Mouse (Mus musculus) adrenal gland, adult 2 months (tissue): Measurements from ENCODE around the gene Prkd2. TPM values are rescaled to one million over a fixed set of nuclear protein-coding genes. Genes with fewer than 3 reads are reported as not detected.
A peak's percentile ranks its signal among the peaks of the same experiment; 100 is the strongest.

Experiments used
- DNase-seq: peaks from one replicate; pipeline ENCODE4 v3.0.0; 2021
- polyA plus RNA-seq: library from polyadenylated mRNA; depleted of rRNA; stranded (reverse); fragments of >200 nt; gene quantifications from 2 replicates; pipeline ENCODE4 v1.2.3, GENCODE M21; 2012
- total RNA-seq, 2 experiments: library from RNA; stranded (reverse); gene quantifications; 2 replicates each; pipeline ENCODE4 v1.2.3; 2021

The Prkd2 gene
- total and polyA plus RNA-seq, 3 experiments: 16.0 to 39.2 (median 18.4) TPM

DNA sequence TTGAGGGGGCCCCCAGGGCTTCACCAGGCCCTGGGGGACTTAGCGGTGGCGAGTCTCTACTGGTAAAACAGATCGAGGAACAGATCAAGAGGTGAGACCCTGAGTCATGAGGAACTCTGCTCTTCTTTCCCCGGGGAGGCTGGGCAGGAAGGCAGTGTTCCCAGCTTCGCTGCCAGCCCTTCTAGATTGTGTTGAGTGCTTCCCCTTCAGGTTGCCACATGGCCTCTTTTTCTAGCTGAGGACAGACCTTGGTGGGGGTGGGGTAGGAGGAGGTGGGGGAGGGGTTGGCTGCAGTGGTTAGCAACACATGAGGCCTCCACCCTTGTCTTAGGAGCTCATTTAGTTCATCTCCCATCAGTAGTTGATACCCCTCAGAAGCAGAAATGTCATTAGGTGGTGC, 16.1 kb upstream of the Prkd2 start:
- DNase-seq: no peak

DNA sequence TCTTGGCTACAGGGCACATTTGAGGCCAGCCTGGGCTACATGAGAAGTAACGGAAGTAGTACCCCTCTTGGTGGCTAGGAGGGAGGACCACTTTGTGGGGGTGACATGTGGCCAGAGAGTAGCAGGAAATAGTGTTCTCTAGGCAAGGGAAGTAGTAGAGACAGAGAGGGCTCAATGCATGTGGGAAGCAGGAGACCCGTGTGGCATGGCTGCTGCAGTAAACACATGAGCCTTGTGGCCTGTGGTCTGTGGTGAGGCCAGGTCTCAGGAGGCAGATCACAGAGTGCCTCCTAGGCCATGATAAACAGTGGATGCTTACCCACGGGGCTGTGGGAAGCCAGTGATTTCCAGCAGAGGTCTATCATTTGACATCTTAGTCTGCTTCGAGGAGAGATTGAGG, 15.4 kb upstream of the Prkd2 start:
- DNase-seq: no peak

DNA sequence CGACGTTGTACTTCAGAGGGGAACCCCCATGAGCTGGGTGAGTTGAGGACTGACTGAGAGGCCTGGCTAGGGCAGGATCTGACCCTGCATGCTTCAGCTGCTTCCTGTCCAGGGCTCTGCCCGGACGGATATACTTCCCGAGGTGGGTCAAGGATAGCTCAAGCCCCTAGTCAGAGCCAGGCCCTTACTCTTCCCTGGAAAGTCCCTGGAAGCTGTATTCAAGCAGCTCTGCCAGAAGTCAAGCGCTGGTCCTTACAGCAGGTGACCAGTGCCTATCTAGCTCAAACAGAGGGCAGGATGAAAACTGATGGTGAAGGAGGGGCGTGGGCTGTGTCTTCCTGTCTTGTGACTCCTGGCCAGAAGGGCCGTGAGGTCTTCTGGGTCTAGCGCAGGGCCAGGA, 12.3 kb upstream of the Prkd2 start:
- peak; percentile 48 for DNase-seq

DNA sequence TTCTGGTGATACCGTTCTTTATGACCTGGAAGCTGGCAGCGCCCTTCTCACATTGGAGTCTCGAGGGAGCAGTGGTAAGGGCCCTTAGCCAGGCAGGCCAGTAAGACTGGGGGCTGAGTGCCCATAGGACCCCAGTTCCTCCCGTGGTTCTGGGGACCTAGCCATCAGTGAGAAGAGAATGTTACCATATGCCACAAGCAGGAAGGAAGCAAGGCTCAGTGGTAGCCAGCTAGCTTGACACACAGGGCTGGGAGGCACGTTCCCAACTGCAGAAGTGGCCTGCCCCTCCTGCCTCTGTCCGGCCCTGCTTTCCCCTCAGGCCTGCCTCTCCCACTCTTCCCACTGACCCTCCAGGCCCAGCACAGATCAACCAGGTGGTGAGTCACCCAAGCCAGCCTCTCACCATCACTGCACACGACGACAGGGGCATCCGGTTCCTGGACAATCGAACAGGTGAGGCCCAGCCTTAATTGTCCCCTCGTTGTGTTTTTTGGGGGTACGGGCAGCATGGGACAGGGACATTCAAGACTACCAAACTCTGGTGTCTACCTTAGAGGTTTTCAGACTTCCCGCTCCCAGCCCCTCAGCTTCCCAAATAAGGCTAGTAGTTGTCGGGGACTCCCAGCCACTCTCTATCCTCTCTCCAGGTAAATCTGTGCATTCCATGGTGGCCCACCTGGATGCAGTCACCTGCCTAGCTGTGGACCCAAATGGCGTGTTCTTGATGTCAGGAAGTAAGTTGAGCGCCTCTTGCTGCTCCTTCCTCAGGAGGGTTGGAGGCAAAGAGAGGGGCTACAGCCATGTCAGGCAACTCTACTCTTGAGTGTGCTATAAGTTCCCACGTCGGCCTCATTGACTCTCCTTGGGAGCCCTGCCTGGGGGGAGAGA, 4.5 kb upstream of the Prkd2 start:
- no peak for DNase-seq

DNA sequence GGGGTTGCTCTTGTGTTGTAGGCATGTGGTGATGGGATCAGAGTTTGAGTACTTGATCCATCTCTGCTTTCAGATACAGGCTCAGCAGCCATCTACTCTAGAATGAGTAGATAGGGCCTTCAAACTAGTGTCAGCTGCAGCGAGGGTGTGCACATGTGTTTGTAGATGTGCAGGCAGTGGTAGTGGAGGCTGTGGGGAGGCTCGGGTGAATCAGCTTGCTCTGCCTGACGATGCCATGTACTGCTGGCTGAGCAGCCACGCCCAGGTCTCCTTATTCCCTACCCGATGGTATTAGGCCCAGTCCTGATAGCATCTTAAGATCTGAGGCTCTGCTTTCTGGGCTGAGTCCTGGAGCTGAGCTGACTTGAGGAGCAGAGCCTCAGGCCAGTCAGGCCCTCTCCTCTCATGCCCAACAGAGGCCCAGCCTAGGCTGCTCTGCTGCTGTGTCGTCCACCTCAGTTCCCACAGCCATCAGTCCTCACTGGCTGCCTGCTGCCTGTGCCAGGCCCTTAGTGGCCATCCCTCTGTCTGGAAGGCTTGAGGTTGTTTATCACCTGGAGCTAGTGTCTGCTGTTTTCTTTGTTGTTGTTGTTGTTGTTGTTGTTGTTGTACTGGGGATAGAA, 3.8 kb upstream of the Prkd2 start:
- no peak for DNase-seq

DNA sequence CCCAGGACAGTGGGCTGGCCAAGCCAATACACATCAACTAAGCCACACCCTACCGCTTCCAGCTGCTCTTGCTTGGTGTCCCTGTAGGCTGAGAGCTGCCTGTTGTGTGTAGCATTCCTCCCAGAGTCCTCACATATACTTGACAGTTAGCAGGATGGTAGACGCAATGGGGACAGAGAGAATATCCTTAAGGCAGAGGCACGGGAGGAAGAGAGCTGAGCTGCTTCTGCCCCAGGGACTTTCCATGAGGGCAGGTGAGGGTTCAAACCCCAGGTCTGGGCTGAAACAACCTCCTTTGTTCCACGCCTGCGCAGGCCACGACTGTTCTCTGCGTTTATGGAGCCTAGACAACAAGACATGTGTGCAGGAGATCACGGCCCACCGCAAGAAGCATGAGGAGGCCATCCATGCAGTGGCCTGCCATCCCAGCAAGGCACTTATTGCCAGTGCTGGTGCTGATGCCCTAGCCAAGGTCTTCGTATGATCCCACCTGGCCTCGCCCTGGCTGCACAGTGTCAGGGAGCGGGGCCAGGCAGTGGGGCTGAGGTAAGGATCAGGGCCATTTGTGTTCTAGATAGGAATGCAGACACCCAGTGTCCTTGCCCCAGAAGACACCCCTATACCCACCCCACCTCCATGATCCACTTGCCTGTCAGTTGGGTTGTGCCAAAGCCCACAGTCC, 3.1 kb upstream of the Prkd2 start:
- DNase-seq: no peak

DNA sequence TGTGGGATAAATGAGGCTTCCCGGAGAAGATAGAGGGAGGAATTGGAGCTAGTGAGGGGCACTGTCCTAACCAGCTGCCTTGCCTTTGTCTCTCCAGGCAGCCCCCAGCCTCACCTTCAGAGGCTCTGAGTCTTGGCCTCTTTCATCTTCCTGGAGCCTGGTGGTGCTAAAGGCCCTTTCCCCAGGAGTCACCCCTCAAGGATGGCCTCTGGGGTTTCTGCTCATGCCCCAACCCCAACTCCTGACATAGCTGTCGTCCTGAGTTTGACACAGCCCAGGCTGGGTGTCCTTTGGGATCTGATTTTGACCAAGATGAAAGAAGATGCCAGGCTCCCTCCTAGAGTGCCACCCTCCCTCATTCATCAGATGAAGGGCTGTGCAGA, 2.6 kb upstream of the Prkd2 start:
- DNase-seq: no peak

DNA sequence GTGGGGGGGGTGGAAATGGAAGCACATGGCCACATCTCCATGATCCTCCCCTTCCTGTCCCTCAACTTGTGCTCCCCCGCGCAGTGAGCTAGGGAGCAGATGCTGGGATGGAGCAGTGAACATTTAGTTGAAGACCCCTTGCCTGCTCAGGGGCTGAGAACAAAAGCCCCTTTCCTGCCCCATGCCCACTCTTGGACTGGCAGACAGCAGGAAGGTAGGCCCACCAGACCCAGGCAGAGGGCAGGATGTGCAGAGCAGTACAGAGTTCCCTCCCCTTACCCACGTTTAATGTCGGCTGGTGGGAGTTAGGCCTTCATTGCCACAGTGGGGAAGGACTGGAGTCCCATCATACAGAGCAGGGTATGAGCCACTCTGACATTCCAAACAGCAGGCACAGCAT, 1.6 kb upstream of the Prkd2 start:
- no peak for DNase-seq

DNA sequence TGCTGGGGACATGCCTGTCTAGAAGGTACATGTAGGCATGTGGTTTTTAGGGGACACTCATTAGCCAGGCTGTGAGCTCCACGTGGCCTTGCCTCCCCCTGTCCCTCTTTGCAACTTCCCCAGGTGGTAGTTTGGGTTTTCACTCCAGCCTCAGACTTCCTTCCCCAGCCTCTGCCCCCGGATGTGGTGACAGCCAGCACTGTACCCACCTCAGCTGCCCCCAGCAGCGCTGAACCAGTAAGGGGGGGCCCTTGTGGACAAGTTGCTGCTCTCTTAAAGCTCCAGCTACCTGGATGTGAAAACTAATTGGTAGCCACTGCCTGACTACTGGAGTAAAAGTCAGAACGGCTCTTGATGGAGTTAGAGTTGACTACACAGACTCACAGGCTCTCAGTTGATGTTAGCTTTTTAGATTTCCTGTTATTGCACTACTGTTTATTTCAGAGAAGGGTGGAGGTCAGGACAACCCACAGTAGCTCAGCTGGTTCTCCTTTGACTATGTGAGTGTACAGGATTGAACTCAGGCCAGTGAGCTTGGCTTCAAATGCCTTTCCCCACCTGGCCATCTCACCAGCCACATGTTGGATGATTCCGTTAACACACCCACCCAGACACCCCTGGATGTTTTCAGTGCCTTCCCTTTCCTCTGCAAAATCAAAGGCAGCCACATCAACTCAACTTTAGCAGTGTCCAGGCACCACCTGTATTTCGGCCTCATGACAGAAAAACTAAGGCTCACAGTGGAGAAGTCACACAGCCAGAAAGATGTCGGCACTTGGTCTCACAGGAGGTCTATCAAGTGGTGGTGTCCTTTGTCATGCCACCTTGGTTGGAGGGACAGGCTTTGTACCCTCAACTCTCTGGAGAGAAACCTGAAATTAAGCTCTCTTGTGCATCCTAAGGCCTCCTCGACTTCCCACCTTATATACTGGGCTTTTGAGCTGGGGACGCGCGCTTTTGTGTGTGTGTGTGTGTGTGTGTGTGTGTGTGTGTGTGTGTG, 841 bp upstream of the Prkd2 start:
- no peak for DNase-seq

DNA sequence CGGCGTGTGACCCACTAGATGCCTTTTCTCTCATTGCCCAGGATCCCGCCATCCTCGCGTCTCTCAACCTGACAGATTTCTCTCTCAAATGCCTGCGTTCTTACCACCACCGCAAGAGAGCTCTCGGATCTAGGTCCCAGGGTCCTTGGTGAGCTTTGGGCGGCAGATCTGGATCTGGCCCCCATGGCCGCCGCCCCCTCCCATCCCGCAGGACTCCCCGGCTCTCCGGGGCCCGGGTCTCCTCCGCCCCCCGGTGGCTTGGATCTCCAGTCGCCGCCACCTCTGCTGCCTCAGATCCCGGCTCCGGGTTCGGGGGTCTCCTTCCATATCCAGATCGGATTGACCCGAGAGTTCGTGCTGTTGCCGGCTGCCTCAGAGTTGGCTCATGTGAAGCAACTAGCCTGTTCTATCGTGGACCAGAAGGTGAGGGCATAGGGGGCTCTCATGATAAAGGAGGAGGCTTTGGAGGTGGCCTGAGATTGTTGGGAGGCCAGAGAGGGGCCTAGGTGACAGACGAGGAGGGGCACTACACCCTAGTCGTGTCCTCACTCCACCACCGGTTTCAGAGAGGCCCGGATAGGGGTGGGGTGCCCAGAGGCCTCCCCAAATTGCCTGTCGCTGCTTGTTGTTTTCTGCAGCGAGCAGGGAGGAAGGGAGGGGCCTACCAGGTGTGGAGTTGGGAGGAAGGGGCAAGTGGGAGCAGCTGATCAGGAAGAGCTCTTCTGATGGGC, 904 bp downstream of the Prkd2 start:
- peak; percentile 40 for DNase-seq

DNA sequence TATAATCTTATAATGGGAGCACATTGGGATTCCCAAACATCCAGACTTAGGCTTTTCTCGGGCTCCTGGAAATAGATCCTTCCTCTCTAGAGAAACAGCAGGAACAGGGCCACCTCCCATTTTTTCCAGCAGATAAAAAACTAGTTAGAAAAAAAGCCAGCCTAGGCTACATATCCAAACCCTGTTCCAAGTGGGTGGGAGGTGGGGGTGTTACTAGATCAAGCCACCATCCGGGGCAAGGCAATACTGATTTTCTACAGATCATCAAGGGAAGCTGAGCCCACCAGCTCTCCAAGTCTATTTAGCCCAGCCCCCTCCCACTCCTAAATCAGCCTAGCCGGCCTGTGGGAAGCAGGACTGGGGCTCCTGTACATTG, 2.0 kb downstream of the Prkd2 start:
- no peak for DNase-seq

DNA sequence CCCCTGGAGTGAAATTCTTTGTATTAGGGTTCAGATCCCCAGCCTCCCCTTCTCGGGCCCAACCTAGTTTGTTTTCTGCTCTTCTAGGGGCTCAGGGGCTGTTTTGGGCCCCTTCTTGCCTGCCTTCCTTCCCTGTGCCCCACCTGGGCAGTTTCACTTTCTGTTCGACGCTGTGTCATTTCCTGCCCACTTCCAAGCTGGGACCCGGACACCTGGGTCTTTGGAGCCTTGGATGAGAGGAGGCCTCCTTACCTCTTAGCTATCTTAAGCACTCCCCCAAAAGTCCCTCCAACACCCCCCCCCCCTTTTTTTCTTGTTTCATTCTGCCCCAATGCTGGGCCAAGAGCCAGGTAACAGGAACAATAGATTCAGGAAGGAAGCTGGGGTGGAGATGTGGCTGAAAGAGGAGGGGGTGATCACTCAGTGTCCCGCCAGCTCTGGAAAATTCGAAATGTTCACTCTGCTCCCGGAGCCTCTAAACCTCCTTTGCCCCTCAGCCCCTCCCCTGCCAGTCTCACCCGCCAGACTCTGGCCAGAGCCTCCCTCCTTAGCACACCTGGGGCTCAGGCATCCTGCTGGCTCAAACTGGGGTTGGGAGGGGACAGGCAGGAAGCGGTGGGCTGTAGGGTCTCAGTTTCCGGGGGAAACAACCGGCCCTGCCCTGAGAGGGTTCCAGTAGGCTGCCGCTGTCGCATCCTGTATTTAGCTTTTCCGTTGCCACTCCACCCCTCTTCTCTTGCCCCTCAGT, 2.5 kb downstream of the Prkd2 start:
- peak; percentile 56 for DNase-seq

DNA sequence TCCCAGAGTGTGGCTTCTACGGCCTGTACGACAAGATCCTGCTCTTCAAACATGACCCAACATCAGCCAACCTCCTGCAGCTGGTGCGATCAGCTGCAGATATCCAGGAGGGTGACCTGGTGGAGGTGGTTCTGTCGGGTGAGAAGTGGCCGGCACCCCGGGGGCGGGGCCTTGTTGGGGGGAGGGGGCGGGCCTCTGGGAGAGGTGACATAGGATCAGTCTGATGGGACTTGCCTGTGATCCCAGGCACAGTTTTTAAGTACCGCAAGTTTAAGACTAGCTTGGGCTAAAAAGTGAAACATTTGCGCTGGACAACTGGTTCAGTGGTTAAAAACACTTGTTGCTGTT, 3.1 kb downstream of the Prkd2 start:
- no peak for DNase-seq

DNA sequence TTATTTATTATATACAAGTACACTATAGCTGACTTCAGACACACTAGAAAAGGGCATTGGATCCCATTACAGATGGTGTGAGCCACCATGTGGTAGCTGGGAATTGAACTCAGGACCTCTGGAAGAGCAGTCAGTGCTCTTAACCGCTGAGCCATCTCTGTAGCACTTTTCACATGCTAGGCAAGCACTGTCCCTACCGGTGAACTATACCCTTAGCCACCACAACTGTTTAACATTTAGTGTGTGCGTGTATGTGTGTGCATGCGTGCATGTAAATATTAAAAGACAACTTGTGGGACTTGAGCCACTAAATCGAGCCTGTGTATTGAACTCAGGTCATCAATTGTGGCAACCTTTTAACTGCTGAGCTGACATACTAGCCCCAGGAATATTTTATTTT, 4.1 kb downstream of the Prkd2 start:
- no peak for DNase-seq

DNA sequence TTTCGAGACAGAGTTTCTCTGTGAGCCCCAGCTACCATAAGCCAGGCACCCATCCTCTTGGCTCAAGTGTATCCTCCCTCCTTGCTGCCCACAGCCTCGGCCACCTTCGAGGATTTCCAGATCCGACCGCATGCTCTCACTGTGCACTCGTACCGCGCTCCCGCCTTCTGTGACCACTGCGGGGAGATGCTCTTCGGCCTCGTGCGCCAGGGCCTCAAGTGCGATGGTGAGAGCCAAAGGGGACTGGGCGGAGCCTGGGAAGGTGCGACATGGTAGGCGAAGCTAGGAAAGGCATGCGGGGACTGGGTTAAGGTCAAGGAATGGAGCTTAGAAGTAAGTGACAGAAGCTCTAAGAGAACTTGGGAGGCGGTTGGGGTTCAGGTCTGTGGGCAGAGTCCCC, 4.8 kb downstream of the Prkd2 start:
- DNase-seq: no peak

DNA sequence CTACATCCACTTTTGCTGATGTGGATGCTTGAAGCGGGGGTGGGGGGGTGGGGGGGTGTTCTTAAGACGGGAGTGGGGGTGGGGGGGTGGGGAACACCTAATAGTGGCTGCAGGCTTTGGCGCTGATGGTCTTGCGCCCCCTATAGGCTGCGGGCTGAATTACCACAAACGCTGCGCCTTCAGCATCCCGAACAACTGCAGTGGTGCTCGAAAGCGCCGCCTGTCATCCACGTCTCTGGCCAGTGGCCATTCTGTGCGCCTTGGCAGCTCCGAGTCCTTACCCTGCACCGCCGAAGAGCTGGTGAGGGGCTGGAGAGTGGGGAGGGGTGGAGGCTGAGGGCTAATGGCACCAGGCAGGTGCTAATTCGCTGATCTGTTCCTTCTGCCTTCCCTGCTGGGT, 5.9 kb downstream of the Prkd2 start:
- DNase-seq: peak; percentile 57

DNA sequence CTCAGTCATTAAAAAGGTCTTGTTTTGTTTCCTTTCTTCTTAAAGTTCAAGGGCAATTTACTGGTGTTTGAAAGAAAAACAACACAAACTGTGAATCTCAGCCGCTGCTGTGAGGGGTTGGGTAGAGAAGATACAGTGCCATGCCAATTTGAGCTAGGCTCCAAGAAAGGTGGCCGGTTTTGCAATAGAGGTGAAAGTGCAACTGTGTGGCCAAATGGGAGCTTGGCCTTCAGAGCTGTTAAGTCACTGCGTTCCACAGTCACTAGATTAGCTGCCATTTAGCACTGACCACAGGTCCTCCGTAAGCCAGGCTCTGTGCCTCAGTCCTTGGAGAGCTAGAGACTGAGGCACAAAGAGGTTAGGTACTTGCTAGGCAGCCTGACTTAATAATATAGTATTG, 8.9 kb downstream of the Prkd2 start:
- DNase-seq: peak; percentile 52

DNA sequence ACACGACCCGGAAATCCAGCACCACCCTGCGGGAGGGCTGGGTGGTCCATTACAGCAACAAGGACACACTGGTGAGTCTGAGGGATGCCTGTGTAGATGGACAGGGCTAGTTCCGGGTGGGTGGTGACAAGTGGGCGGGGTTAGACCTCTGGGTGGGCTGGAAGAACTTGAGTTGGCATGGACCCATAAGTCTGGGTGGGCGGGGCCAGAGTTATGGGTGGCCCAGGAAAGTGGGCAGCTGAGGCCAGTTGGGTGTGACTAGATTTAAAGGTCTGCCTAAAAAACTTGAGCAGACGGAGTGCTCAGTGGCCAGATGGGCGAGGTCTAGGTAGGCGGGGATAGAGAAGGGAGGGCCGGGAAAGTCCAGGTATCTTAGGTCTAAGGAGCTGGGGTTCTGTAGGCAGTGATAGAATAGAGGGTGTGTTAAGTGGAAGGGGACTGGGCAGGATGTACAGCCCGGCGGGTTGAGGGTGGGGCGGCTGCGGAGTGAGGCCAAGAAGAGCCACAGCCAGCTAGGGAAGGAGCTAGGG, 10.7 kb downstream of the Prkd2 start:
- DNase-seq: no peak

DNA sequence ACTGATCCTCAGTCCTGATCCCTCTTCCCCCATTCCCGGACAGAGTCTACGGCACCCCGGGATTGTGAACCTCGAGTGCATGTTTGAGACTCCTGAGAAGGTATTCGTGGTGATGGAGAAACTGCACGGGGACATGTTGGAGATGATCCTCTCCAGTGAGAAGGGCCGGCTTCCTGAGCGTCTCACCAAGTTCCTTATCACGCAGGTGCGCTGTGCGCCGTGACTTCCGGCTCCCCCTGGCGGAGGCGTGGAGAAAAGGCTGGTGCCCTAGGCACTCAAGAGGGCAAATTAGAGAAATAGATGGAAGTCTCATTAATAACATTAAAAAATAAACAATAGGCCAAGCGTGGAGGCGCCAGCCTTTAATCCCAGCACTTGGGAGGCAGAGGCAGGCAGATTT, 15.6 kb downstream of the Prkd2 start:
- DNase-seq: peak; percentile 41

DNA sequence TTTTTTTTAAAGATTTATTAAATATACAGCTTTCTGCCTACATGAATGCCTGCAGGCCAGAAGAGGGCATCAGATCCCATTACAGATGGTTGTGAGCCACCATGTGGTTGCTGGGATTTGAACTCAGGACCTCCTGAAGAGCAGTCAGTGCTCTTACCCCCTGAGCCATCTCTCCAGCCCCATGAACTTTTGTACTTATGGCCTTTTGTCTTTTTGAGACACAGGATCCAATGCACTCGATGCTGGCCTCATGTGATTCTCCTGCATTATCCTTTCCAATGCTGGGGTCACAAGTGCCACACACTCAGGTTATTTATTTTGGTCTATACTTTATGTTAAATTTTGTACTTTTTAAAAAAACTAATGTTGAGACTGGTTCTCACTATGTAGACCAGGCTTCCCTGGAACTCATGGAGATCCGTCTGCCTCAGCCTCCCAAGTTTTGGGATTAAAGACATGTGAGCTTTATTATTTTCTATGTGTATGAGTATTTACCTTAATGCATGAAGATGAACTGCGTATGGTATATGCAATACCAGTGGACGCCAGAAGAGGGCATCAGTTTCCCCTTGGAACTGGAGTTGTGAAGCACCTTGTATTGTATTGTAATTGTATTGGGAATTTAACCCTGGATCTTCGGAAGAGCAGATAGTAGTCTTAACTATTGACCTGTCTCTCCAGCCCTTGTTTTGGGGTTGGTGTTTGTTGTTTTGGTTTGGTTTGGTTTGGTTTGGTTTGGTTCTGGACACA, 17.4 kb downstream of the Prkd2 start:
- no peak for DNase-seq
